Mouse (Mus musculus) right cerebral cortex, postnatal 14 days (tissue): ENCODE data around the gene Mta3.
A peak's percentile ranks its signal among the peaks of the same experiment; 100 is the strongest.

Source experiments
- DNase-seq: peaks from one replicate; pipeline ENCODE4 v3.0.0; 2022

The Mta3 gene

GRCm38 (mm10) chr17:83706116-83706593, at the start of gene Mta3:
TSS of gene Mta3 (plus strand) at chr17:83706163.
- peak; percentile 69 for DNase-seq

- no peak for DNase-seq
Observed at GRCm38 (mm10) chr17:83657375-83657774, 48.6 kb upstream of the Mta3 start.

GRCm38 (mm10) chr17:83658943-83659342, 47.0 kb upstream of the Mta3 start:
- DNase-seq, result no peak

- no peak for DNase-seq
Observed at GRCm38 (mm10) chr17:83664761-83665160, 41.2 kb upstream of the Mta3 start.

GRCm38 (mm10) chr17:83666597-83667287, 39.2 kb upstream of the Mta3 start:
- no peak for DNase-seq

GRCm38 (mm10) chr17:83667934-83668690, 37.9 kb upstream of the Mta3 start:
- no peak for DNase-seq

GRCm38 (mm10) chr17:83672685-83673084, 33.3 kb upstream of the Mta3 start:
- DNase-seq, result no peak

GRCm38 (mm10) chr17:83677370-83677769, 28.6 kb upstream of the Mta3 start:
- no peak for DNase-seq

GRCm38 (mm10) chr17:83681977-83682376, 24.0 kb upstream of the Mta3 start:
- no peak for DNase-seq

- no peak for DNase-seq
Observed at GRCm38 (mm10) chr17:83684475-83684874, 21.5 kb upstream of the Mta3 start.

GRCm38 (mm10) chr17:83690418-83690817, 15.5 kb upstream of the Mta3 start:
- DNase-seq, result no peak

- DNase-seq, result no peak
Observed at GRCm38 (mm10) chr17:83691379-83691778, 14.6 kb upstream of the Mta3 start.

GRCm38 (mm10) chr17:83693941-83694340, 12.0 kb upstream of the Mta3 start:
- DNase-seq, result no peak

- no peak for DNase-seq
Observed at GRCm38 (mm10) chr17:83695785-83696184, 10.2 kb upstream of the Mta3 start.

GRCm38 (mm10) chr17:83699062-83699724, 6.8 kb upstream of the Mta3 start:
- no peak for DNase-seq

- DNase-seq, result no peak
Observed at GRCm38 (mm10) chr17:83700125-83700524, 5.8 kb upstream of the Mta3 start.

- no peak for DNase-seq
Observed at GRCm38 (mm10) chr17:83704469-83704868, 1.5 kb upstream of the Mta3 start.

- peak; percentile 24 for DNase-seq
Observed at GRCm38 (mm10) chr17:83705352-83706115, 429 bp upstream of the Mta3 start.

GRCm38 (mm10) chr17:83706594-83707126, 697 bp downstream of the Mta3 start:
- DNase-seq, result peak; percentile 24

- no peak for DNase-seq
Observed at GRCm38 (mm10) chr17:83707372-83707771, 1.4 kb downstream of the Mta3 start.

GRCm38 (mm10) chr17:83707846-83708245, 1.9 kb downstream of the Mta3 start:
- DNase-seq, result no peak

GRCm38 (mm10) chr17:83708256-83708655, 2.3 kb downstream of the Mta3 start:
- no peak for DNase-seq

GRCm38 (mm10) chr17:83708891-83709290, 2.9 kb downstream of the Mta3 start:
- no peak for DNase-seq
